Mouse (Mus musculus): Measurements from ENCODE around the gene Gm28490. TPM values are rescaled to one million over a fixed set of nuclear protein-coding genes. Genes with fewer than 3 reads are reported as not detected.
"Not testable (repeated sequence)": the region's sequence is repeated elsewhere in the genome, so short reads cannot be mapped to it uniquely, and the experiment has no call there.

Gene Gm28490
- not detected for total RNA-seq (2021)
- long read RNA-seq, experiment 1: 0 reads
- long read RNA-seq, experiment 2: 0 reads

DNA sequence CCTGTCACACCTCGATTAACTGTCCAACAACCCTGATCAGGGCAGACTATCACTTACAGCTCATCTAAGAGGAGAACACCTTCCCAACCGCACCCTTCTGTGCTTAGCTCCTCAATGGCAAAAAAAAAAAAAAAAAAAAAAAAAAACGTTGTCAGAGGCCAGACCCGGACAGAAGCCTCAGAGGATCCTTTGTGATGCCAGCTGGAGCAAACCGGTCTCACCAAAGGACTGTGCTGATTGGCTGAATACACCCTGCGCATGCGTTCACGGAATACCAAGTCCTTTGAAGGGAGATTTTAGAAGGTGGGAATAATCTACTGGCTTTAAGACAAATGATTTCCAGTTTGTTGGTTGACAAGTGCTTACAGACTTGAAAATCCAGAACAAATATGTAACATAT is at the start of gene Gm28490:
Gene Gm28490, minus strand, starts transcription at position 101 of the 400 bp plus-strand sequence.
- DNase-seq: not testable (repeated sequence)

All from heart, adult 18-20 months (tissue).